ENCODE assay signal across 8 mouse cellular contexts in the genomic region with DNA sequence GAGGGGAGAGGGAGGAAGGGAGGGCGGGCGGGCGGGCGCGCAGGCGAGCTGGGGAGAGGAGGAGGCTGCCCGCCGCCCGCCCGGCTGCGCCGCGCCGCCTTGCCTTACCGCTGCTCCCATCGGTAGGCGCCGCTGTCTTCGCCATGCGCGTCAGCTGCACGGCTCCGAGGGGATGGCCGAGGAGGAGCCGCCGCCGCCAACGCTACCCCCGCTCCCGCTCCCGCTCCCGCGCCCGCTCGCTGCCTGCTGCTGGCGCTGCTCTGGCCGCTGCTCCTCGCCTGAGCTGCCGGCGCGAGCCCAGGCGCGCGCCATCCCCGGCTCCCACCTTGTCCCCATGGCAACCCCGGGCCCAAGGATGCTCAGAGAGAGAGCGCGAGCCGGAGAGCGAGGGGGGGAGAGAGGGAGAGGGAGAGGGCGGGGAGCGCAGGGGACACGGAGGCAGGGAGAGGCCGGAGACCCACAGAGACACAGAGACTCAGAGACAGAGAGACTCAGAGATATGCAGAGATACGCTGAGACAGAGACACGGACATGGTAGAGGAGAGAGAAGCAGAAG. TPM values are rescaled to one million over a fixed set of nuclear protein-coding genes. Genes with fewer than 3 reads are reported as not detected.
DNase-seq lines count a peak whose midpoint lies in the region; ATAC-seq lines count a peak whose summit lies in the region.

A gene (minus strand): TSS at position 121 of the 556 bp plus-strand sequence.

- H3K27me3 ChIP-seq in intestine, embryonic 15.5 days (replicated peaks), result peaks cover 78% of the 10 kb centered on the region

- H3K4me1 ChIP-seq in intestine, embryonic 15.5 days (replicated peaks), result peaks cover 14% of the 10 kb centered on the region

- H3K4me3 ChIP-seq in intestine, embryonic 15.5 days (replicated peaks), result peak within 1 kb of the TSS; percentile 46

- WGBS in intestine, embryonic 15.5 days, result under 1% methylated on average over 40 of the region's 56 CpGs

- peak within 1 kb of the TSS; percentile 90 for H3K4me2 ChIP-seq in intestine, embryonic 15.5 days (replicated peaks)

- H3K27ac ChIP-seq in intestine, embryonic 15.5 days, result no peak within 1 kb of the TSS

- peak; percentile 56 to 62 for DNase-seq in adrenal gland, adult 18-20 months (ENCODE audit: low spot score in 2 of 2)
- peak; percentile 88 for DNase-seq in embryo, embryonic 10 days (ENCODE audit: low spot score)
- peak; percentile 61 for DNase-seq in gastrocnemius, postnatal 25 days
- DNase-seq in left cerebral cortex, postnatal 25 days (ENCODE audit: low spot score in 2 of 2), result peak; percentile 90 to 92
- peak; percentile 93 to 95 for DNase-seq in right cerebral cortex, postnatal 10 days (ENCODE audit: low spot score in 2 of 2)

- H3K9ac ChIP-seq in intestine, embryonic 15.5 days, result peak within 1 kb of the TSS; percentile 34; the same call in 1 of the 2 replicates

- no peaks in the 10 kb centered on the region for H3K36me3 ChIP-seq in intestine, embryonic 15.5 days

- ATAC-seq in intestine, embryonic 15.5 days, result peak; percentile 91
- peak; percentile 70 for ATAC-seq in megakaryocyte progenitor cell, adult 5-6 weeks (replicated peaks; ENCODE audit: poor library complexity)
- no peak for ATAC-seq in erythroid progenitor cell, adult 5-6 weeks (replicated peaks; ENCODE audit: low FRiP score, poor library complexity, severe bottlenecking)

- H3K9me3 ChIP-seq in intestine, embryonic 15.5 days, result no peaks in the 10 kb centered on the region

- intact Hi-C loops in left cerebral cortex, postnatal 25 days (cut with DNase I), result no loop called here

RNA-seq across cellular contexts. Expression of the gene that starts here (rescaled TPM):
- under 1 TPM; 0.56 to 0.61 TPM for total RNA-seq in adrenal gland, adult 18-20 months (2021)
- total RNA-seq in gastrocnemius, postnatal 25 days (2021), result under 1 TPM; 0.08 to 0.21 TPM
- 1.8 TPM in 2 replicates for polyA plus RNA-seq in intestine, embryonic 15.5 days (2015; fragmentation: Nextera tagmentation; extraction: Ambion mirVana)
- total RNA-seq in left cerebral cortex, postnatal 25 days (2021), result 10 to 100 TPM; 11.8 to 13.7 TPM
- total RNA-seq in megakaryocyte progenitor cell, adult 5-6 weeks (2015), result 13.8 and 18.1 TPM in 2 replicates
- 2.1 and 4.1 TPM in 2 replicates for total RNA-seq in megakaryocyte progenitor cell, adult 5-6 weeks (2017)
- 4.2 and 6.1 TPM in 2 replicates for total RNA-seq in erythroid progenitor cell, adult 5-6 weeks (2015; ENCODE audit: low replicate concordance)
- 1.6 and 2.7 TPM in 2 replicates for total RNA-seq in erythroid progenitor cell, adult 5-6 weeks (2017; ENCODE audit: low replicate concordance)

Comparison
In these comparisons a context has a peak if more than half of its experiments do, and no peak if none do; other contexts are left out.
1. Peak in DNase-seq in adrenal gland, adult 18-20 months; RNA of the gene not detected or under 1 TPM.
2. Peak in DNase-seq in gastrocnemius, postnatal 25 days; RNA of the gene not detected or under 1 TPM.